Mouse (Mus musculus) layer of hippocampus, postnatal 14 days (tissue): Measurements from ENCODE around the gene Fam189a1. TPM values are rescaled to one million over a fixed set of nuclear protein-coding genes. Genes with fewer than 3 reads are reported as not detected.

Experiments used
- DNase-seq, 2 experiments: peaks; one replicate each; pipeline ENCODE4 v3.0.0; 2021 to 2022; ENCODE audit warnings: low spot score in 2 of 2, mixed read lengths in 1 of 2
- total RNA-seq, 2 experiments: library from RNA; stranded (reverse); gene quantifications; 2 replicates each; pipeline ENCODE4 v1.2.3; 2021

Fam189a1 gene
- total RNA-seq, 2 experiments from 2014 or later = 70.5 to 72.7 TPM

- no peak for DNase-seq
Measured at GRCm38 (mm10) chr7:65047700-65048099, 108.7 kb downstream of the Fam189a1 start.

GRCm38 (mm10) chr7:65046690-65047089 lies 109.7 kb downstream of the Fam189a1 start:
- DNase-seq = no peak

DNA sequence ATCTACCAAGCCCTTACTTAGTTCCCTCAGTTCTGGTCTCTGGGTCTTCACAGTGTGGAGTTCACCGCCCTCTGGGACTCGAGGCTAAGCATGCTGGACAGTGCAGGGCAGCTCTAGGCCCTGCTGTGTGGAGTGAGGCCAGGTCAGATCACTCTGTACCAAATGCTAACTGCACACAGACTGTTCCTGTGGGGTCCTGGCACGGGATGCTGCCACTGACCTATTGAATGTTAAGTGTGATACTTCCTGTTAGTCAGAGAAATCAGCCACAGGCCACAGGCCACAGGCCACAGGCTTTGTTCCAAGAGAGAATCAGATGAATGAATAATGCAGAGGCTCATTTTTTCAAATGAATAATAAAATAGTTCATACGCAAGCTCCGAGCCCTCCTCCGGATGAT lies 112.1 kb downstream of the Fam189a1 start:
- no peak for DNase-seq

DNA sequence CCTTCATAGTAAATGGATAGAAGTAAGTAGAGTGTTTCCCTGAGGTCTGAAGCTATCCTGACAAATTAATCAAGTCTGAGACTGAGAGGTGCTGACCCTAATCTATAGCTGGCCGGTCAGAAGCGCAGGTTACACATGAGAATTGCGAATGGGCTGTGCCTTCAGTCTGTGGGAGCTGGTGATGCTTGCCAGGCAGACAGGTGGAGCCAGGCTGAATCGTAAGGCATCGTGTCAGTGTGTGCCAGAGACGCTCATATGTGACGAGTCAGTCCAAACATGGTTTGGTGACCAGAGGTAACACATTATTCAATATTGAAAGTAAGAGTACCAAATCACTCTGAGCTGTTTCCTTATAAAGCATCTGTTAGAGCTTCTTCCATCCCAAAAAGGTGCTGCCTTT lies 115.3 kb downstream of the Fam189a1 start:
- no peak for DNase-seq

DNA sequence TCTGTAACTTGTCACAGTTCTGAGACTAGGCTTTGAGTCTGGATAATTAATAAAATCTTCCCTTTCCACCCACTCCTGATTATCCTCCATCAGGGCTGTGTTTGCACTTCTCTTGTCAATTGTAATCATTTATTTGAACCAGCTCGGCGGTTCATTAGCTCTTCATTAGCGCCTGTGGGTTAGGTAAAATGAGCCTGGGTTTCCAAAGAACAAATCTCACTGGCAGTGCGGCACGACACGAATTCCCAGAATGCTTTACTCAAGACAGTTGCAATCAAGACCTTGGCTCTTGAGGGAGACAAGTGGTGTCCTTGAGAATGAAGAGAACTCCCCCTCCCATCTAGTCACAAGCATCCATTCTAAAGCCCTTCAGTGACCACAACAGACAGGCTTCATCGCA lies 124.6 kb downstream of the Fam189a1 start:
- no peak for DNase-seq

DNA sequence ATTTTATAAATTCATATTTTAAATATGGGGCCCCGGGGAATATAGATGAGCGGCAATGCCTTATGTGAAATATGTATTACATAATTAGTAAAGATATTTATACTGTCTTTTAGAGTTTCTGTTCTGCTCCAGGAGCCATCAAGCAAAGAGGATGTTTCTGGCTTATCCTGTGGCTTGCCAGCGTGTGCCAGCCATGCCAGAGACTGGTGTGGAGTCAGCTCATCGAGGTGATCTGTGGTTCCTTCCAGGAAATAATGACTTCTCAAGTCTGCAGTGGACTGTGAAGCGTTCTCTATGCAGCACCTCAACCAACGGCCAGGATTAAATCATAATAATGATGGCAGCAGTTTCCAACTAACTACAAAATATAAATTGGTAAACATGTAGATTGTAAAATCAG lies 125.2 kb downstream of the Fam189a1 start:
- DNase-seq = no peak

DNA sequence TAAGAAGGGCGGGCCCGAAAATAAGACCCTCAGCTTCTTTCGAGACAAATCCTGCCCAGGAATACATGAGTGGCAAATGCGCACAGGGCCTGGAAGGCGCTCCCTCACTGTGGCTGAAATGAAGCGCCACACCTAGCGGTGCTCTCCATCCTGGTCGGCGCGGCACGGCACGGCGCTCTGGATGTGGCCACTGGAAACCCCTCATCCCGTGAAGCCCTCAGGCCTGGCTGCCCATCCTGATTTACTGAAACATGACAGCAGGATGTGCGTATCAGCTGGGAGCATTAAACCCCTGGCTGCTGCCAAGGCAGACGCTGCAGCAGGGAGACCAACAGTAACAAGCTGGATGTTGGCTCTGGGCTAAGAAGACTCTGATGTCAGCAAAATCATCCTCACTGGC lies 126.4 kb downstream of the Fam189a1 start:
- DNase-seq = no peak

DNA sequence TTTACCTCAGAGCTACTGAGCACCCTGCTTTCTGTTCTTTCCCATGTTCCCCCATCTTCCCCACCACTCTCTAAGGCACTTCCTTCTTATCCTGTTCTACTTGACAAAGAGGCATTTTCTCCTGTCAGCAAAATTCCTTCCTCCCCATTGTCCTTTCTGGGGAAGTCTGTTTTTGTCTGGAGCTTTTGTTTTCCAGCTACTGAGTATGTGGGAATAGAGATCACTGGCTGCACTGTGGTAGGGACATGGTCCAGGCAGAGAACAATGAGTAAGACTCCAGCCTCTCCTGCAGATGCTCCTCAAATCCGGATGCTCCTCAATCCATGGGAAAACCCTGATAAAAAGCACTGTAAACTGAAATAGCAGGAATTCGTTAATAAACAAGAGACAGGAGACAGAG lies 135.1 kb downstream of the Fam189a1 start:
- DNase-seq = no peak

- DNase-seq = peak; percentile 16 to 54
Measured at GRCm38 (mm10) chr7:65018036-65018679, 138.2 kb downstream of the Fam189a1 start.

DNA sequence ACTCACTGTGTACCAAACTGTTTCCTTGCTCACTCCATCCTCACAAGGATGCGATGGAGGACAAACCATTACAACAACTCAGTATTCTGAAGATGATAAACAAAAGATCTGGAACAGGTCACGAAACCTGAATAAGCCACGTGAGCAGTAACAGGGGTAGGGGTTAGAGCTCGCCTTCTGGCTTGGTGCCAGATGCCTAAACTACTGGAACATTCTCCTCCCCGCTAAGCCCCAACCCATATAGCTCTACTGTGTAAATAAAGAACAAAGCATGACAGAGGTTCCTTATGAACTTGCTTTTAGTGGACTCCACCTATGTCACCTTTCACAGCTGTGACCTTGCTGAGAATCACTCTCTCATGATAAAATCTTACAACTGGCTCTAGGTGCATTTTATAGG lies 139.0 kb downstream of the Fam189a1 start:
- no peak for DNase-seq

GRCm38 (mm10) chr7:65011133-65011532 lies 145.2 kb downstream of the Fam189a1 start:
- DNase-seq = no peak

GRCm38 (mm10) chr7:65010275-65010674 lies 146.1 kb downstream of the Fam189a1 start:
- no peak for DNase-seq

DNA sequence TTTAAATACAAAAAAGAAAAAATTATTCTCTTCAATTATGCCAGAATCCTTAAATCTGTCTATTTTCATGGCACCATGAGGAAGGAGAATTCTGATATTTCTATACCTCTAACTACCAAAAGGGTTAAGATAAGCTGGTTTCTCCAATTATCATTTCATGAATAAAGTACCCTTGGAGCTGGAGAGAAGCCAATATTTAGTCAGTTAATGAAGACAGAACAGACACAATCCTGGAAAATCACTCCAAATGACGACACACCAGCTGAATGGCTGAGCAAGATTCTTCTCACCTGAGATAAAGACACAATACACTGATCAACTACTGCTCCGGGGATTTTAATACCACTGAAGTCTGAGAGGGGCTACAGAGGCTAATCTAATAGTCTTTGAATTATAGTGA lies 150.6 kb downstream of the Fam189a1 start:
- no peak for DNase-seq

DNA sequence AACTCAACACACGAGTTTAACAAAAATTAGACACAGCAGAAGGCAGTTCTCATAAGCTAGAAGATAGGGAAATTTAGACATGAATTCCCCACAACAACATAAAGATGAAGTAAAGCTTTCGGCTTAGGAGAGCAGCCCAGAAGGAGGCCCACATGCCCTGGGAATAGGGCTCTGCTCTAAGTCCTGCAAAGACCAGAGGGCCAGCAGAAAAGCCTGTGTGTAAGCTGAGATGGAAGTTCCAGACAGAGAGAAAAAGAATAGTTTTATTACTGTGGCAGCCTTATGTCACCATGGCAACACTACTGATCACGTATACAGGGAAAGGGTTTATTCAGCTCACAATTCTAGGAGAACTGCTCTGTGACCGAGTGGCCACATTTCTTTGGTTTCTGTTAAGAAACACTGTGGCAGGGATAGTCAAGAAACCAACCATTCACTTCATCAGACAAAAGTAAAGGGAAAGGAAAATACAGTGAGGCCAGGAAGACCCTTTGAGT lies 156.6 kb downstream of the Fam189a1 start:
- DNase-seq = no peak

GRCm38 (mm10) chr7:64997743-64998142 lies 158.6 kb downstream of the Fam189a1 start:
- DNase-seq = no peak

DNA sequence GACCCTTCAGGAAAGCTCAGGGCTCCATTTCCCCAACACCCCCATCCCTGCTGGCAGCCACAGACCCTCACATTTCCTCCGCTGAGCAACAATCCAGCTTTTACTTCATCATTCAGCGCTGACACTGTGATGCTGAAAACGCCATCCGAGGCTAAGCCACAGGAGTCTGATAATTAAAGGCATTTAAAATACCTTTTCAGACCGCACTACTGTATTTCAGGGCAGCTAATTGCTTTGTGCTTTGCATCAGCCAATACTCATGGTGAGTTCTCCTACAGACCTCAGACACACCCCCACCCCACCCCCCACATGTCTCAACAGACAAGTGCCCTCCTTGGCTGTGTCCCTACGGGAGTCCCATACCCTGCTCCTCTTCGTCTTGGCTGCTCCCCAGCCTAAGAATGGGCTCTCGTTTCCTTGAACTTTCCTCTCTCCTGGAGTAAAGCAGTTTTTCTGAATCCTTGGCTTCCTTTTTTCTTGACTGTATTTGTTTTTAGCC lies 160.4 kb downstream of the Fam189a1 start:
- DNase-seq = no peak

DNA sequence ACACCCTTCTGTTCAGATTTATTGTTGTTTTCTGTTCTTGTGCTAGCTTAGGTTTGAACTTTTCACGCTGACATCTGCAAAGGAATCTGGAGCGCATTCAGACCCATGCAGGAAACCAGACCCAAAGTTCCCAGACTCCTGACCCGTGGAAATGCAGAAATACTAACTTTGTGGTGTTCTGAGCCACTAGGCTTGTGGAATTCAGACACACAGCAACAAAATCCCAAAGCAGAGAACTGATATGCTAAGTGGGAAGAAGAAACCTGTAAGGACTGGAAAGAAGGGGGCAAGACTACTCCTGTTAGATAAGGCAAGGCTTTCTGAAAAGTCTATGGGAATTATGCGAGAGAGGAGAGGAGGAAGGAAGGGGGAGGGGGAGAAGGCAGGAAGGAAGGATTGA lies 167.0 kb downstream of the Fam189a1 start:
- no peak for DNase-seq

- no peak for DNase-seq
Measured at GRCm38 (mm10) chr7:64988015-64988414, 168.4 kb downstream of the Fam189a1 start.

GRCm38 (mm10) chr7:64984468-64985120 lies 171.8 kb downstream of the Fam189a1 start:
- DNase-seq = peak; percentile 28 to 52

DNA sequence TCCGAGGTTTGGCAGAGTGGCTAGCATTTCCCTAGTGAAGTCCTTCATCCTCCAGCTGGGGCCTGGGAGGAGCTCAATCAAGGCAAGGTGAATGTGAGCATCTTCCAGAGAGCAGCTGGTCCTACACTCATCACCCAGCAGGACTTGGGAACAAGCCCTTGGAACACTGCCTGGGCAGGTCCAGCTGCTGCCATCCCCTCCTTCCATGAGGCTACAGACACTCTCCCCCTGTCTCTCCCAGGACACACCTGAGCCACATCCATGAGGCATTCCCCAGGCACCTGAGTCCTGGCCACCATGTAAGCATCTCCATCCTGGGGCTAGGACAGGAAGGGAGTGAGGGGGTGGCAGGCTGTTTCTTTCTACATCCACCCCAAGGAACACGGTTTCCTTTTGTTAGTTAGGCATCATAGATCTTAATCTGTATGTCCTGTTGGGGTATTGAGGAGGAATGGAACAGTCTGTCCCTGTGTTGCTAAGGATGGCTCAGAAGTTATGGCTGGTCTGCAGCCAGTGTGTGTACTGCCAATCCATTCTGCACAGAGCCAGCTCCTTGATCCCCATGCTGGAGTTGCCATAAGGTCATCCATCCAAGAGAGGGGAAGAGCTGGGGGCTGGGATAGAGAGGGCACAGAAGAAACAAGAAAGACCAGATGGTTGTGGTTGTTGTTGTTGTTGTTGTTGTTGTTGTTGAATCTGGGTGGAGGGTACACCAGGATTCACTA lies 174.7 kb downstream of the Fam189a1 start:
- no peak for DNase-seq

- no peak for DNase-seq
Measured at GRCm38 (mm10) chr7:64973590-64974262, 182.6 kb downstream of the Fam189a1 start.
